Mouse (Mus musculus) layer of hippocampus, adult 9-10 months (tissue): Measurements from ENCODE around the gene Gopc.
"Not testable (repeated sequence)": the region's sequence is repeated elsewhere in the genome, so short reads cannot be mapped to it uniquely, and the experiment has no call there.

Source experiments
- DNase-seq: peaks from one replicate; pipeline ENCODE4 v3.0.0; 2022; ENCODE audit warnings: low spot score

The Gopc gene

DNA sequence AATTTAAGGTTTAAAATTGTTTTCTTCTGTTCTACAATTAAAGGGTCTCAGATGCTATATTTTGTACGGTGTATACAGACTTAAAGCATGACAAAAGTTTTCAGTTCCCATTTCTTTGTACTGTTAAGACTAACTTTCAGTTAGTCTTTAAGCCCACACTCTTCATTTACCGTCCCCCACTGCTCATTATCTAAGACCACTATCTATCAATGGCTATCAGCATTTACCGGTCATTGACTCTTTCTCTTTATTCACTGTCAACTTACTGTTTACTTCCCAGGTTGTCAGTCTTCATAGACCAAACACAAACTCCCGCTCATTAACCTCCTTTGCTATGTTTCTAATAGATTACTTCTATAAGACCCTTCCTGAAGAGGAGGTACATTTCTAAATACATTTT is 5.3 kb upstream of the Gopc start:
- DNase-seq = no peak

- no peak for DNase-seq
Observed at GRCm38 (mm10) chr10:52384823-52385610, 3.1 kb upstream of the Gopc start.

DNA sequence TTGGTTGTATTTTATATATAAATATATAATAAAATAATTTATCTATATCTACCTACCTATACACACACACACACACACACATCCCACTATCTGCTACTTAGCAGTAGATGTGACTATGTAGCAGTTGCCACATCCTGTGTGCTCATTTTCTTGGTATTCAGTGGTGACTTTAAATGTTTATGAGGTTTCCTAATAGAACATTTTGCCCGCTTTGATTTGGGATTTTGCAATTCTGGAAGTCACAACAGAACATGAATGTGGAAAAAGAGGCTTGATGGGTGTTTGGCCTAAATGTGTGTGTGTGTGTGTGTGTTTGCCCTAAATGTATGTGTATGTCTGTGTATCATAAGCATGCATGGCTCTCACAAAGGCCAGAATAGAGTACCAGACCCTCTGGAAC is 1.6 kb upstream of the Gopc start:
- no peak for DNase-seq

GRCm38 (mm10) chr10:52383022-52383421 is 1.1 kb upstream of the Gopc start:
- DNase-seq = no peak

- no peak for DNase-seq
Observed at GRCm38 (mm10) chr10:52381321-52381801, 563 bp downstream of the Gopc start.

- no peak for DNase-seq
Observed at GRCm38 (mm10) chr10:52377813-52378212, 4.1 kb downstream of the Gopc start.

DNA sequence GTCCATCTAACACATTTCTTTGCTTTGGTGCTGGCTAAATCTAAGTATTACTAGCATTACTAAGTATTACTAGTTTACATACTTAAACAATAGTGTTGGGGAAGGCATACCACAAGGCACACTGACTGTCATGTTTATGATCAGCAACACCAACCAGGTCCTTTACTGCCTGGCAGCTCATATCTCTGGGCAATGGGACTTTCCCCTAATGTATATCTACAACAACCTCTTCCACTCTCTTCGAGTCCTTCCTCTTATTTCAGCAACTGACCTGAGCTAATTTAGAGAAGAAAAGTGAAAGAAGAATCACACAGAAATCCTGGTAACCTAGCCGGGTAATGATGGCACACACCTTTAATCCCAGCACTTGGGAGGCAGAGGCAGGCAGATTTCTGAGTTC is 5.5 kb downstream of the Gopc start:
- no peak for DNase-seq

- no peak for DNase-seq
Observed at GRCm38 (mm10) chr10:52374651-52375050, 7.3 kb downstream of the Gopc start.

- no peak for DNase-seq
Observed at GRCm38 (mm10) chr10:52373834-52374233, 8.1 kb downstream of the Gopc start.

DNA sequence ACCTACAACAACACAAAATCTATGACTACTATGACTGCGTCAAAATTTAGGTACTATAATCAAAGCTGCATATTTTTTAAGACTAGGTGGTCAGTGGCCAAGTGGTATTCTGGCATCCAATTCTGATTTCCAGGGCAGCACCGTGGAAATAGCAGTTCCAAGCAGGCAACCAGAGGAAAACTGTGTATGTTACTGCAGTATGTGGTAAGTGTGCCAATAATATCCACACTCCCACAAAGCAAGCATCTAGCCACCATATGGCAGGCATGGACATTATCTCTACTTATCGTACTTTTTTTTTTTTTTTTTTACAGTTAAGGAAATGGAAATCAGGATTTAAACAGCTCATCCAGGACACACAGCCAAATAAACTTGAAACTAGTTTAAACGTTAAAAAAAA is 13.5 kb downstream of the Gopc start:
- DNase-seq = no peak

GRCm38 (mm10) chr10:52360862-52361609 is 20.9 kb downstream of the Gopc start:
- DNase-seq = no peak

DNA sequence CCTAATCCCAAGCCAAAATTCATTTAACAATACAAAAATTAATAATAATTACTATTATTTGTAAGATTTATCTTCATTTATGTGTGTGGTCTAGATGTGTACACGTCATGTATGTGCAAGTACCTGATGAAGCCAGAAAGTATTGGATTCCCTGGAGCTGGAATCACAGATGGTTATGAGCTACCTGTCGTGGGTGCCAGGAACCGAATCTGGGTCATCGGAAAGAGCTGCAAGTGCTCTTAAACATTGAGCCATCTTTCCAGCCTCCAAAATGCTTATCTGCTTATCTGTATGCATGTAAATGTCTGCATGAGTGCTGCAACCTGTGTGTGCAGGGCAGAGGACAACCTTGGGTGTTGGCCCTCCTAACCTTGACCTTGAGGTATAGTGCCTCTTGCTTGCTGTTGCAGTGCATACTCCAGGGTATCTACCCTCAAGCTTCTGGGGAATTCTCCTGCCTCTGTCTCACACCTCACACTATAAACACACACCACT is 21.6 kb downstream of the Gopc start:
- no peak for DNase-seq

- no peak for DNase-seq
Observed at GRCm38 (mm10) chr10:52358467-52358866, 23.5 kb downstream of the Gopc start, which contains the start of gene Gm26741. TSS of gene Gm26741 (plus strand) at chr10:52358767.

GRCm38 (mm10) chr10:52353184-52353583 is 28.7 kb downstream of the Gopc start:
- DNase-seq = no peak

GRCm38 (mm10) chr10:52343324-52343723 is 38.6 kb downstream of the Gopc start:
- DNase-seq = not testable (repeated sequence)

- peak; percentile 16 for DNase-seq
Observed at GRCm38 (mm10) chr10:52331007-52331406, 50.9 kb downstream of the Gopc start.

GRCm38 (mm10) chr10:52321918-52322317 is 60.0 kb downstream of the Gopc start:
- DNase-seq = no peak

- no peak for DNase-seq
Observed at GRCm38 (mm10) chr10:52319506-52320286, 62.2 kb downstream of the Gopc start.

- DNase-seq = no peak
Observed at GRCm38 (mm10) chr10:52309196-52309595, 72.7 kb downstream of the Gopc start.

GRCm38 (mm10) chr10:52304574-52304973 is 77.3 kb downstream of the Gopc start:
- no peak for DNase-seq

DNA sequence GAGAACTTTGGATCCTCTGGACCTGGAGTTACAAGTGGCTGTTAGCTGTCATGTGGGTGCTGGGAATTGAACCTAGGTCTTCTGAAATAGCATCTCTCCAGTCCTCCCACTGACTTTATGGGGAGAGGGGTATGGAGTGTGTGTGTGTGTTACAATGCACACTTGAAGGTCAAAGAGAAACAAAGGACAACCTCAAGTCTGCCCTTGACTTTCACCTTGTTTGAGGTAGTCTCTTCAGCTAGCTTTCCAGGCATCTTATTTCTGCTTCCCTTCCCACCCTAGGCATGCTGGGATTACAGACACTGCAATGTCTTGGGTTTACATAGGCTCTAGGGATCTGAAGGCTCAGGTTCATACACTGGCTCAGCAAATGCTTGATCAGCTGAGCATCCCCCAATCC is 79.7 kb downstream of the Gopc start:
- no peak for DNase-seq

DNA sequence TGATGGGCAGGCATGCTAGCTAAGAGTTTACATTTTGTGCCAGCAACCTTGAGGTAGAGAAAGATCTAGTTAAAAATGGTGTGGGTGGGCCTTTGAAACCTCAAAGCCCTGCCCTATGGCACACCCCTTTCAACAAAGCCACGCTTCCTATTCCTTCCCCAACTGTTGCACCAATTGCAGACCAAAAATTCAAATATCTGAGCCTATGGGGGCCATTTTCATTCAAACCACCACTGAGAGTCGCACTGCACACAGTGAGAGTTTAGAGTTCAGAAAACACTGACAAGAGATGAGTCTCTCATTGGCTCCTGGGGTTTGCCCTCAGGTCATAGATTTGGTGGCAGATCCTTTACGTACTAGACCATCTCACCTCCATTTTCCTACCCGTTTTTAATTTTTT is 80.2 kb downstream of the Gopc start:
- no peak for DNase-seq
